Mouse (Mus musculus): ENCODE results near the gene Krt1. TPM values are rescaled to one million over a fixed set of nuclear protein-coding genes. Genes with fewer than 3 reads are reported as not detected.

The Krt1 gene
- total RNA-seq, 2 experiments from 2014 or later: 5.9 to 6.1 TPM

GRCm38 (mm10) chr15:101817875-101818274, 32.7 kb downstream of the Krt1 start, which contains the start of gene Krt2:
Gene Krt2 (minus strand): TSS chr15:101818169.
- DNase-seq: no peak
- intact Hi-C loops (cut with DNase I): no loop called here

DNA sequence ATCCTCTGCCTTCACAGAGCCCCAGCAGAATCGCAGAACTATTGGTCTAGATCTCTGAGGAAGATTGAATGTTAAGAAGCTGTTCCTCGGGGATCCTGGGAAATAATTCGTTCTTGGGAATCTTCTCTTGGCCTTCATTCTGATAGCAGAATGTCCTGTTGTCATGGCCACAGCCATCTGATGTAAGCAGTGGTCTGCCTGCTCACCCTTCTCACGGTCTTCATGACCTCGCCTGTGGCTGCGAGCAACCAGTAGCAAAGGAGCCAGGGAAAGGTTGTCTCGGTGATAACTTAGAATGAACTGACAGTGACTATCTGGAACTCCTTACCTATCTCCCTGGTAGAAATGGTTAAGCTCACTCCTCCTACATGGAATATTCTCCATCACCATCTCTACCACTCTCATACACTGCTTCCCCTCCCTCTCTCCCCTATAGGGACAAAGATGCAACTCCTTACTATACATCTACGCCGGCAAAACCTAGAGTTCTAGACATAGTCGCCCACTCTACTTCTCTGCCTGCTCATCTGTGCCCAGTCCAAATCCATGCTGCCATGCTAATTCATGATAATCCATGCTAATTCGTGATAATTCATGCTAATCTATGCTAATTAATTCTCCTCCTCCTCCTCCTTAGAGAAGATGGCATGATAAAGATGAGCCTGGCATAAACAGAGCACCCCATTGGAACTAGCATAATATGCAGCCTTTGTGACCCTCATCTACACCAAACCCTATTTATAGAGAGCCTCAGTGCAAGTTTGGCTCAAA, 47.4 kb downstream of the Krt1 start:
- intact Hi-C loops (cut with DNase I): no loop called here
- DNase-seq: no peak

- intact Hi-C loops (cut with DNase I): no loop called here
- DNase-seq: no peak
These were observed 48.2 kb downstream of the Krt1 start, which contains the start of gene Krt73 for GRCm38 (mm10) chr15:101802296-101802835. Gene Krt73 (minus strand): TSS chr15:101802346.

Small RNAs within 50 kb of the gene (microRNA-seq; reads per million reads assigned to microRNA genes)
- gene Gm44356: not detected

Other genes starting within 250 kb of the Krt1 start
- gene Gm5414, start 222.6 kb downstream of the Krt1 start, total RNA-seq (2021): not detected
- not detected for gene Gm5478, start 203.4 kb downstream of the Krt1 start, total RNA-seq (2021)
- gene Krt6b, start 170.5 kb downstream of the Krt1 start, total RNA-seq (2021): not detected
- not detected for gene Krt6a, start 156.5 kb downstream of the Krt1 start, total RNA-seq (2021)
- gene Krt5, start 137.9 kb downstream of the Krt1 start, total RNA-seq (2021): not detected
- gene Krt71, start 107.7 kb downstream of the Krt1 start, total RNA-seq (2021): not detected
- gene Krt72, start 64.3 kb downstream of the Krt1 start, total RNA-seq (2021): not detected
- gene Krt73, start 48.4 kb downstream of the Krt1 start, total RNA-seq (2021): under 1 TPM; 0.42 to 0.46 TPM
- gene Krt2, start 32.6 kb downstream of the Krt1 start, total RNA-seq (2021): not detected
- 1 to 10 TPM; 6.7 to 7.8 TPM for gene Krt77, start 18.9 kb upstream of the Krt1 start, total RNA-seq (2021)
- gene Krt76, start 42.1 kb upstream of the Krt1 start, total RNA-seq (2021): not detected
- gene Krt4, start 73.9 kb upstream of the Krt1 start, total RNA-seq (2021): under 1 TPM in 1 of 2 experiments, not detected in 1; 0.24 TPM
- under 1 TPM in 1 of 2 experiments, not detected in 1; 0.32 TPM for gene Krt79, start 89.5 kb upstream of the Krt1 start, total RNA-seq (2021)
- not detected for gene Krt78, start 103.5 kb upstream of the Krt1 start, total RNA-seq (2021)
- gene Krt8, start 153.7 kb upstream of the Krt1 start, total RNA-seq (2021): under 1 TPM in 1 of 2 experiments, not detected in 1; 0.18 TPM
- gene Krt18, start 177.4 kb upstream of the Krt1 start, total RNA-seq (2021): under 1 TPM; 0.26 to 0.64 TPM
- gene Eif4b, start 223.0 kb upstream of the Krt1 start, total RNA-seq (2021): 100 to 1,000 TPM; 206 to 211 TPM
- 10 to 100 TPM in 1 of 2 experiments, 1 to 10 TPM in 1; 8.5 to 11.4 TPM for gene Tns2, start 249.6 kb upstream of the Krt1 start, total RNA-seq (2021)